Mouse (Mus musculus): ENCODE measurements around the gene Abhd17a. TPM values are rescaled to one million over a fixed set of nuclear protein-coding genes. Genes with fewer than 3 reads are reported as not detected.
A peak's percentile ranks its signal among the peaks of the same experiment; 100 is the strongest.

Gene Abhd17a
- polyA plus RNA-seq, 1 experiment from 2014 or later = 35.9 TPM

DNA sequence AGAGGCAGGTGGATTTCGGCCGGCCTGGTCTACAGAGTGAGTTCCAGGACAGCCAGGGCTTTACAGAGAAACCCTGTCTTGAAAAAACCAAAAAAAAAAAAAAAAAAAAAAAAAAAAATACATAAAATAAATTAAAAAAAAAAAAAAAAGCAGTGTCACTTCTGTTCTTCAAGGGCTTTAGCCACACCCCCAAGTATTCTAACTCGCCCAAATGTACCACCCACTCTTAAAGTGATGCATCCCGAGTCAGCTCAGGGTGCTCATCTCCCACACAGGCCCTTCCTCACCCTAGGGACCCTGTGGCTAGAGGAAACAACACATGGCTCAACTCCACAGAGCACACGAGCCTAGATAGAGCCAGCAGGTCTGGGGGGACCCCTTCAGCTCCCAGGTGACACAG is 7.1 kb downstream of the Abhd17a start:
- Histone ChIP-seq H3K9ac (ENCODE audit: low read depth, low read length) (no peak overlapping the region), H3K36me3 (ENCODE audit: control insufficient read depth, insufficient read depth) (peaks cover 10% of the 10 kb centered on the region), H3K9me3 (replicated peaks; ENCODE audit: control insufficient read depth, low read length) (no peaks in the 10 kb centered on the region), H3K4me3 (ENCODE audit: low read depth, low read length) (no peak overlapping the region), H3K4me1 (ENCODE audit: control insufficient read depth, low read depth, low read length) (peaks cover 44% of the 10 kb centered on the region), H3K27me3 (ENCODE audit: control insufficient read depth, insufficient read depth, low read depth, low read length) (no peaks in the 10 kb centered on the region), H3K27ac (ENCODE audit: low read length) (no peak overlapping the region), H3K4me2 (ENCODE audit: low read depth, low read length) (no peak overlapping the region)
- WGBS (ENCODE audit: insufficient replicate concordance) = 77% methylated on average over 5 of the region's 5 CpGs
- ATAC-seq (ENCODE audit: low read depth) = no peak

DNA sequence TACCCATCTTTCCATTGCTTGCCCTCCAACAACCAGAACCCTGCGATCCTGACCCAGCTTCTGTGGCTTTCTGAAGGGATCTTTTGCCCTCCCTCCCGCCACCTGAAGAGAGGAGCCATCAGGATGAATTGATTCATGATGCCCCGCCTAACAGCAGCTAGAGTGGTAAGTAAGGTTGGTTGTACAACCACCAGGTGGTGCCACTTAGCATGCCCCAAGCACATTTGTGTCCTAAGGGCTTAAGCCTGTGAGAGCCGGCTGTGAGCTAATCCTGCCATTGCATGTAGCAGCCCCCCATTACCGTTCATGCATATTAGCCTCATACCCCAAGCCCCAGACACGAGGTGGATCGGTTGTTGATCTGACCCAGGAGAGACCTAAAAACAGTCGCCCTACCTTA is 11.2 kb downstream of the Abhd17a start:
- ATAC-seq (ENCODE audit: low read depth) = peak; percentile 25
- Histone ChIP-seq H3K9me3 (replicated peaks; ENCODE audit: control insufficient read depth, low read length) (no peaks in the 10 kb centered on the region), H3K27ac (ENCODE audit: low read length) (peak overlapping the region; percentile 98)

DNA sequence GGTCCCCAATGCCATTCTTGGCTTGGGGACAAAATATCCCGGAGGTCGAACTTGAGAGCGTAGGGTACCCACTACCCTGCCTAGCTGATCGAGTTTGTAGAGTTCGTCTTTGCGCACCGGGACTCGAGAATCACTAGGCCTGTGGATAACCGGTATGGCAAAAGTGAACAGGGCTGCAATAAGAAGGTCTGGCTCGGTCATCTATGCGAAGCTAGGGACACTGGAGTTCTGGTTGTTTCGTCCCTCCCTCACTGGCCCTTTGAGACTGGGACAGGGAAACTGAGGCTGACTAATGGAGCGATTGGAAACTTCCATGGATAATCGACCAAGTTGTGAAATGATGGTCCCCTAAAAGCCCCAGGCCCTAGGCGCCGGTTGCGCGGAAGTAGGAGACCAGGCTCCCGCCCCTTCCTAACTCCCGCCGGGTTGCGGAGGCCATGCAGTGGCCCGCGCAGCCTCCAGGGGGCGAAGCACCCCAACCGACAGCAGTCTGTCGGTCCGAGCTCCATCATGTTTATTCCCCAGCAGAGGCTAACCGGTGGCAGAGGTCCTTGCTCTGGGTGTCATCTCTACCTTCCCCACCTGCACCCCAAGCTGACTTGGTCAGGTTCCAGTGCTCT is 11.9 kb downstream of the Abhd17a start:
- WGBS (ENCODE audit: insufficient replicate concordance) = under 1% methylated on average over 29 of the region's 29 CpGs
- peak; percentile 47 for ATAC-seq (ENCODE audit: low read depth)
- Histone ChIP-seq H3K4me3 (ENCODE audit: low read depth, low read length) (peak overlapping the region; percentile 85), H3K36me3 (ENCODE audit: control insufficient read depth, insufficient read depth) (0 out of 2 replicates have a peak, but pooled peaks cover under 1% of the 10 kb centered on the region), H3K4me1 (ENCODE audit: control insufficient read depth, low read depth, low read length) (peaks cover 50% of the 10 kb centered on the region), H3K27me3 (ENCODE audit: control insufficient read depth, insufficient read depth, low read depth, low read length) (no peaks in the 10 kb centered on the region), H3K9ac (ENCODE audit: low read depth, low read length) (peak overlapping the region; percentile 60), H3K4me2 (ENCODE audit: low read depth, low read length) (peak overlapping the region; percentile 96), H3K27ac (ENCODE audit: low read length) (peak overlapping the region; percentile 98), H3K9me3 (replicated peaks; ENCODE audit: control insufficient read depth, low read length) (no peaks in the 10 kb centered on the region)

More for the DNA sequence above, 11.2 kb downstream of the Abhd17a start:
- 6% methylated on average over 8 of the region's 8 CpGs for WGBS (ENCODE audit: insufficient replicate concordance)
- peaks cover 5% of the 10 kb centered on the region; the same call in 1 of the 2 replicates for H3K36me3 ChIP-seq (ENCODE audit: control insufficient read depth, insufficient read depth)
- H3K9ac ChIP-seq (ENCODE audit: low read depth, low read length) = peak overlapping the region; percentile 60
- peak overlapping the region; percentile 96 for H3K4me2 ChIP-seq (ENCODE audit: low read depth, low read length)
- no peaks in the 10 kb centered on the region for H3K27me3 ChIP-seq (ENCODE audit: control insufficient read depth, insufficient read depth, low read depth, low read length)
- H3K4me1 ChIP-seq (ENCODE audit: control insufficient read depth, low read depth, low read length) = peaks cover 46% of the 10 kb centered on the region
- H3K4me3 ChIP-seq (ENCODE audit: low read depth, low read length) = peak overlapping the region; percentile 85

DNA sequence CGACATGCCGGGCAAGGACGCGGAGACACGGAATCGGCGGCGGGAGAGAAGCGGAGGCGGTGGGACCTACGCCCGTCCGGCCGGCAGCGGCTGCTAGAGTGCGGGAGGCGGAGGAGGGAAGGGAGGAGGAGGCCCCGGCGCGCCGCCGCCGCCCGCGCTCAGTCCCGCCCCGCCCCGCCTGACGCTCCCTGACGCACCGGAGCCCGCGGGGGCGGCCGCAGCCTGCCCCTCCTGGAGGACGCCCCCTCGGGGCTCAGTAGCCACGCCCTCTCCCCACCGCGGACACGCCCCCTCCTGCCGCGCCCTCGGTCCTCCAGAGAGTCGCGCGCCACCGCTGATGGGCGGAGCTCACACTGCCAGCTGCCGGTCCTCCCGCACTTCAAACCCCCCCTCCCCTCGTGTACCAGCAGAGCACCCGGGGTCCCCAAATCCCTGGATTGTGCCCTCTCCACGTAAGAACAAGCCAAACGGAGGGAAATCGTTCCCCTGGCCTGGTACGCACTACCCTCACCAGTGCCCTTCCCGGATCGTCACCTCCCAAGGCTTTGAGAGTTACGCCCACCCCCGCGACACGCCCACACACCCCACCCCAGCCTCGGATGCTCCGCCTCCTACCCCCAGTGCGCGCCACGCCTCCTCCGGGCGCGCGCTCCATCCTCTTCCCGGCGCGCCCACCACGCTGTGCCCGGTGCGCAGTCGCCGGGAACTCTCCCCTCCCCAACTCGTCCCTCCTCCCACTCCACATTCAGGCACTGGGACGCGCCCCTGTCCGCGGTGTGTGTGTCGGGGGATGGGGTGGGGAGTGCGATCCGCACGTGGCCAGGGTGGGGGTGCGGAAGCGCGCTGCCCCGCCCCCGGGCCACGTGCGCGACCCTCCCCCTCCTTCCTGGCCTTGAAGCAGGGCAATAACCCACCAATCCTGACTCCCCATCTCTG is 12.7 kb downstream of the Abhd17a start, which contains the start of gene Klf16:
Gene Klf16, minus strand, starts transcription at position 127 of the 936 bp plus-strand sequence.
- H3K4me1 ChIP-seq (ENCODE audit: control insufficient read depth, low read depth, low read length) = peaks cover 56% of the 10 kb centered on the region
- H3K9me3 ChIP-seq (replicated peaks; ENCODE audit: control insufficient read depth, low read length) = no peaks in the 10 kb centered on the region
- peak within 1 kb of the TSS; percentile 96 for H3K4me2 ChIP-seq (ENCODE audit: low read depth, low read length)
- peak within 1 kb of the TSS; percentile 98 for H3K27ac ChIP-seq (ENCODE audit: low read length)
- WGBS (ENCODE audit: insufficient replicate concordance) = under 1% methylated on average over 74 of the region's 97 CpGs
- H3K36me3 ChIP-seq (ENCODE audit: control insufficient read depth, insufficient read depth) = no peaks in the 10 kb centered on the region
- peak within 1 kb of the TSS; percentile 85 for H3K4me3 ChIP-seq (ENCODE audit: low read depth, low read length)
- no peaks in the 10 kb centered on the region for H3K27me3 ChIP-seq (ENCODE audit: control insufficient read depth, insufficient read depth, low read depth, low read length)
- H3K9ac ChIP-seq (ENCODE audit: low read depth, low read length) = peak within 1 kb of the TSS; percentile 87
- peak; percentile 74 for ATAC-seq (ENCODE audit: low read depth)

DNA sequence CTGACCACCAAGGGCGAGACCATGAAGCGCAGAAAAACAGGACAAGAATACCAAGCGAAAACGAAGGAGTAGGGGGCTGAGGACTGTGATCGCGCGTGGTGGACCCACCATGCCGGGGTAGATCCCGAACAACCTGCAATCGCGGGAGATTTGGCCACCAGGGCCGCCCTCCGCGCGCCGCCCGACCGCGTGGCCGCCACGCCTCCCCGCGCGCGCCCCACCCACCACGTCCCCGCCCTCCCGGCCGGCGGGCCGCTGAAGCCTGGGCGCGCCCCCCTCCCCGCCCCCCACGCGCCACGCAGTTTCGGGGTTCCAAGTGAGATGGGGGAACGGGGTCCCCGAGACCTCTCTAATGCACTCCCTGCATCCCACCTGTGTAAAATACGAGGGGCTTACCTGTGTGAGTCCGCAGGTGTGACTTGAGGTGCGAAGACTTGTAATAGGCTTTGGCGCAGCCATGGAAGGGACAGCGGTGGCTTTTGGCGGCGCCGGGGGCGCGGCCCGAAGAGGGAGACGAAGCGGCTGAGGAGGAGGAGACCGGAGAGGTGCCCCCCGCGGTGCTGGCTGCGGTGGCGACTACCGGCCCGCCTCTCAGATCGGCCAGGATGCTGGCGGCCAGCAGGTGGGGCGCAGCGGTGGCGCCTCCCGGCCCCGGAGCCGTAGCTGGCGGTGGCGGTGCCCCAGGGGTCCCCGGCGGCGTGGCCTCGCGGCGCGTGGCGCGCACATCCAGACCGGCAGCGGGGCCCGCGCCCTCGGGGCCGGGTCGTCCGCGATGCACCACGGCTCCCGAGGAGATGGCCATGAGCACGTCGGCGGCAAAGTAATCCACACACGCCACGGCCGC is 13.6 kb downstream of the Abhd17a start:
- peak overlapping the region; percentile 87 for H3K9ac ChIP-seq (ENCODE audit: low read depth, low read length)
- WGBS (ENCODE audit: insufficient replicate concordance) = under 1% methylated on average over 85 of the region's 96 CpGs
- H3K4me1 ChIP-seq (ENCODE audit: control insufficient read depth, low read depth, low read length) = peaks cover 65% of the 10 kb centered on the region
- peak overlapping the region; percentile 98 for H3K27ac ChIP-seq (ENCODE audit: low read length)
- H3K36me3 ChIP-seq (ENCODE audit: control insufficient read depth, insufficient read depth) = no peaks in the 10 kb centered on the region
- peak overlapping the region; percentile 96 for H3K4me2 ChIP-seq (ENCODE audit: low read depth, low read length)
- peak overlapping the region; percentile 85 for H3K4me3 ChIP-seq (ENCODE audit: low read depth, low read length)
- H3K9me3 ChIP-seq (replicated peaks; ENCODE audit: control insufficient read depth, low read length) = no peaks in the 10 kb centered on the region
- no peaks in the 10 kb centered on the region for H3K27me3 ChIP-seq (ENCODE audit: control insufficient read depth, insufficient read depth, low read depth, low read length)
- peak; percentile 8; the same call in 1 of the 2 replicates for ATAC-seq (ENCODE audit: low read depth)

DNA sequence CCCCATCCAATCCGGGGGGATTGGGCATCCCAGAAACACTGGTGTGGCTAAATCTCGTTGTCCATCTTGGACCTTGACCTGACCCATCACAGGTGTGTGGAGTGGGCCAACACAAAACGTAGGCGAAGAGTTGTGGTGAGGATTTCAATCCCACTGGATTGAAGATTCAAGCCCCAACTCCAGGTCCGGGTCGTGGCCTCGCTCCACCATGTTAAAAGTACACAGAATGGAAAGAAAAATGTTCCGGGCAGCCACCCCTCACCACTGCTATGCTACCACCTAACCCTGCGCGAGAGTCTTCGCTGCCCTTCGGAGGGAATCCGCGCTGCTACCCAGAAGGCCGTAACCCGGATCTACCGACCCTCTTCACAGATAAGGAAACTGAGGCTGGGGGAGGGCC is 14.2 kb downstream of the Abhd17a start:
- peaks cover 72% of the 10 kb centered on the region for H3K4me1 ChIP-seq (ENCODE audit: control insufficient read depth, low read depth, low read length)
- WGBS (ENCODE audit: insufficient replicate concordance) = 5% methylated on average over 17 of the region's 17 CpGs
- peak overlapping the region; percentile 96 for H3K4me2 ChIP-seq (ENCODE audit: low read depth, low read length)

DNA sequence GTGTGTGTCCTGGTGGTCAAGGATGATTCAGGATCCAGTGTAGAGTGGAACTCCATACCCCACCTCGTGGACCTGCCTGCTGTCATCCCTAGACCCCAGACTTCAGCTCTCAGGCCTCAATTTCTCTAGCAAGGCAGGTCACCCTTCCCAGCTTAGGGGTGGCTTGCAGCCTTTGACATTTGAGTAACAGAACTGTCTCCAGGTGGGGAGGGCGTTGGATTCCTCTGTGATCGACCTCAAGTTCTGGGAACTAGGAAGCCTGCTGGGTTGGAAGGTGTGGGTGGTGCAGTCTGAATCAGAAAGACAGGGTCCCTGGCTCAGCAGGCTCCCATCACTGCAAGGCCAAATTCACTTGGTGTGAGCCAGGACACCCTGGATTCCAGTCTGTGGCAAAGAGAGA is 15.2 kb downstream of the Abhd17a start:
- Histone ChIP-seq H3K9ac (ENCODE audit: low read depth, low read length) (peak overlapping the region; percentile 87), H3K4me2 (ENCODE audit: low read depth, low read length) (peak overlapping the region; percentile 96), H3K9me3 (replicated peaks; ENCODE audit: control insufficient read depth, low read length) (no peaks in the 10 kb centered on the region), H3K36me3 (ENCODE audit: control insufficient read depth, insufficient read depth) (no peaks in the 10 kb centered on the region), H3K27ac (ENCODE audit: low read length) (peak overlapping the region; percentile 98), H3K27me3 (ENCODE audit: control insufficient read depth, insufficient read depth, low read depth, low read length) (no peaks in the 10 kb centered on the region), H3K4me3 (ENCODE audit: low read depth, low read length) (peak overlapping the region; percentile 85), H3K4me1 (ENCODE audit: control insufficient read depth, low read depth, low read length) (peaks cover 80% of the 10 kb centered on the region)
- WGBS (ENCODE audit: insufficient replicate concordance) = 70% methylated on average over 3 of the region's 3 CpGs
- no peak for ATAC-seq (ENCODE audit: low read depth)

More for the DNA sequence above, 14.2 kb downstream of the Abhd17a start:
- no peak for ATAC-seq (ENCODE audit: low read depth)
- no peaks in the 10 kb centered on the region for H3K27me3 ChIP-seq (ENCODE audit: control insufficient read depth, insufficient read depth, low read depth, low read length)
- H3K9ac ChIP-seq (ENCODE audit: low read depth, low read length) = peak overlapping the region; percentile 87
- H3K27ac ChIP-seq (ENCODE audit: low read length) = peak overlapping the region; percentile 98
- H3K36me3 ChIP-seq (ENCODE audit: control insufficient read depth, insufficient read depth) = no peaks in the 10 kb centered on the region
- peak overlapping the region; percentile 85 for H3K4me3 ChIP-seq (ENCODE audit: low read depth, low read length)
- H3K9me3 ChIP-seq (replicated peaks; ENCODE audit: control insufficient read depth, low read length) = no peaks in the 10 kb centered on the region

- Histone ChIP-seq H3K27ac (ENCODE audit: low read length) (peak overlapping the region; percentile 98), H3K4me1 (ENCODE audit: control insufficient read depth, low read depth, low read length) (peaks cover 78% of the 10 kb centered on the region), H3K9me3 (replicated peaks; ENCODE audit: control insufficient read depth, low read length) (no peaks in the 10 kb centered on the region), H3K27me3 (ENCODE audit: control insufficient read depth, insufficient read depth, low read depth, low read length) (no peaks in the 10 kb centered on the region), H3K4me2 (ENCODE audit: low read depth, low read length) (peak overlapping the region; percentile 96), H3K36me3 (ENCODE audit: control insufficient read depth, insufficient read depth) (no peaks in the 10 kb centered on the region), H3K9ac (ENCODE audit: low read depth, low read length) (peak overlapping the region; percentile 87), H3K4me3 (ENCODE audit: low read depth, low read length) (peak overlapping the region; percentile 85)
- no peak for ATAC-seq (ENCODE audit: low read depth)
- 50% methylated on average over 8 of the region's 9 CpGs for WGBS (ENCODE audit: insufficient replicate concordance)
Observed at GRCm38 (mm10) chr10:80573944-80574343, 16.2 kb downstream of the Abhd17a start.
